Mouse (Mus musculus) midbrain, embryonic 10.5 days (tissue): ENCODE measurements around the gene Nepn. TPM values are rescaled to one million over a fixed set of nuclear protein-coding genes. Genes with fewer than 3 reads are reported as not detected.
A peak's percentile ranks its signal among the peaks of the same experiment; 100 is the strongest.
"Not testable (repeated sequence)": the region's sequence is repeated elsewhere in the genome, so short reads cannot be mapped to it uniquely, and the experiment has no call there.

Experiments
- DNase-seq: peaks from one replicate; pipeline ENCODE4 v3.0.0-alpha.2; 2017; ENCODE audit warnings: low spot score
- H3K27ac ChIP-seq: fragments of 300-500 bp; sonication (generic); replicated peaks from 2 replicates; pipeline ENCODE4 v1.5.1; 2016; ENCODE audit warnings: mild to moderate bottlenecking
- H3K27me3 ChIP-seq: fragments of 300-500 bp; sonication (generic); 2 replicates; pipeline ENCODE4 v1.6.1; 2016; ENCODE audit warnings: low read depth, mild to moderate bottlenecking; ENCODE audit not compliant: poor library complexity, severe bottlenecking
- H3K36me3 ChIP-seq: fragments of 300-500 bp; sonication (generic); 2 replicates; pipeline ENCODE4 v1.6.1; 2016; ENCODE audit warnings: mild to moderate bottlenecking, moderate library complexity
- H3K4me1 ChIP-seq: fragments of 300-500 bp; sonication (generic); 2 replicates; pipeline ENCODE4 v1.6.1; 2016
- H3K4me3 ChIP-seq: fragments of 300-500 bp; sonication (generic); 2 replicates; pipeline ENCODE4 v1.5.1; 2016; ENCODE audit warnings: mild to moderate bottlenecking, moderate library complexity
- H3K9me3 ChIP-seq: fragments of 300-500 bp; sonication (generic); replicated peaks from 2 replicates; pipeline ENCODE4 v1.6.1; 2016; ENCODE audit warnings: mild to moderate bottlenecking
- WGBS: fragments of 180-500 bp; shearing (Covaris S2); methylation state at CpG from one replicate; pipeline ENCODE4 v1.1.7; 2016; 5-methylcytosine and 5-hydroxymethylcytosine counted together
- polyA plus RNA-seq: library from polyadenylated mRNA; unstranded; fragments of >200 nt; fragmentation: Nextera tagmentation; extraction: Ambion mirVana; gene quantifications from 2 replicates; pipeline ENCODE4 v1.2.1, GENCODE M21; 2016

Nepn gene
- polyA plus RNA-seq: not detected in 2 replicates

- no peak within 1 kb of the TSS for H3K27ac ChIP-seq
- DNase-seq: no peak
- 83% methylated on average over 5 of the region's 5 CpGs for WGBS
Observed at GRCm38 (mm10) chr10:52388922-52389430, at the start of gene Nepn. Gene Nepn (plus strand): TSS chr10:52388972.

DNA sequence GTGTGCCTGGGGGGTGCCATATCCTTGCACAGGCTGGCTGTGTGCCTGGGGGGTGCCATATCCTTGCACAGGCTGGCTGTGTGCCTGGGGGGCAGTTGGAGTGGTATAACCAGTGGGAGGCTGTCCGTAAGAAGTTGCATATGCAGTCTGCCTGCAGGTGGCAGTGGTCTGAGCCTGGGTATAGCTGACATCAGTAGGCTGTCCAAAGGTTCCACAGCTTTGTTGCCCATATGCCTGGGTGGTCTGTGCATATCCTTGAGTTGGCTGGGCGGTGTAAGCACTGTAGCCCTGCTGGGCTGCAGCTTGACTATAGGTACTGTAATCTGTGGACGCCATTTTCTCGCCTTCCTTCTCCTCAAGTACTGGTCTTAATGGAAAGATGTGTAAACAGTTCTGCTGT, 45.4 kb upstream of the Nepn start:
- 94% methylated on average over 4 of the region's 4 CpGs for WGBS
- not testable (repeated sequence) for H3K4me1 ChIP-seq

More at GRCm38 (mm10) chr10:52388922-52389430, at the start of gene Nepn:
- Histone ChIP-seq H3K4me1 (no peaks in the 10 kb centered on the region), H3K27me3 (no peaks in the 10 kb centered on the region), H3K4me3 (no peak within 1 kb of the TSS), H3K36me3 (no peaks in the 10 kb centered on the region), H3K9me3 (no peaks in the 10 kb centered on the region)

GRCm38 (mm10) chr10:52353184-52353583, 35.6 kb upstream of the Nepn start:
- WGBS: 79% methylated on average over 9 of the region's 9 CpGs
- Histone ChIP-seq H3K27me3 (no peaks in the 10 kb centered on the region), H3K4me3 (no peak overlapping the region), H3K27ac (no peak overlapping the region), H3K4me1 (no peaks in the 10 kb centered on the region), H3K36me3 (peaks cover 56% of the 10 kb centered on the region), H3K9me3 (no peaks in the 10 kb centered on the region)
- no peak for DNase-seq

More for the DNA sequence above, 45.4 kb upstream of the Nepn start:
- peaks cover 76% of the 10 kb centered on the region for H3K36me3 ChIP-seq
- H3K4me3 ChIP-seq, H3K27me3 ChIP-seq, DNase-seq, H3K27ac ChIP-seq, H3K9me3 ChIP-seq: not testable (repeated sequence)

DNA sequence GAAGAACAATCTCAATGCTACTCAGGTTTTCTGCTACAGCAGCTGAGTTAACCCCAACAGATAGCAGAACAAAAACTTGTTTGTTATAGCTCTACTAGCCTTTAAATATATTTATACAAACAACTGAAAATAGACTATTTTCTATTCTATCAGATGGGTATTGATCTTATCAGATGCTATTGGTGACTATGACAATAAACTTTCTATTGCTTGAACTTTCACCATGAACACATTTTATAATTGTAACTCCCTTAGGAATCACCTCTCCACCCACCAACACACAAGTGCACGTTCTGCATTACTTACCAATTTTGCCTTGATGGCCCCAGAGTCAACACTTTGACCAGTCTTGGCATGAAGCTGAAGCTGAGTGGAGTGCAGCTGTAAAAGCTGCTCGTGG, 30.3 kb upstream of the Nepn start, which contains the start of gene Gm26741:
Gene Gm26741, plus strand, starts transcription at position 301 of the 400 bp plus-strand sequence.
- Histone ChIP-seq H3K27me3 (no peaks in the 10 kb centered on the region), H3K4me3 (no peak within 1 kb of the TSS), H3K9me3 (no peaks in the 10 kb centered on the region), H3K36me3 (peaks cover 18% of the 10 kb centered on the region), H3K4me1 (no peaks in the 10 kb centered on the region), H3K27ac (no peak within 1 kb of the TSS)
- no peak for DNase-seq
- WGBS: 90% methylated on average over 2 of the region's 2 CpGs

GRCm38 (mm10) chr10:52360241-52360735, 28.5 kb upstream of the Nepn start:
- Histone ChIP-seq H3K27ac (no peak overlapping the region), H3K4me3 (no peak overlapping the region), H3K36me3 (peaks cover 17% of the 10 kb centered on the region), H3K27me3 (no peaks in the 10 kb centered on the region), H3K4me1 (no peaks in the 10 kb centered on the region), H3K9me3 (no peaks in the 10 kb centered on the region)
- WGBS: 93% methylated on average over 4 of the region's 4 CpGs
- no peak for DNase-seq

GRCm38 (mm10) chr10:52360862-52361609, 27.7 kb upstream of the Nepn start:
- Histone ChIP-seq H3K27me3 (no peaks in the 10 kb centered on the region), H3K4me1 (no peaks in the 10 kb centered on the region), H3K27ac (no peak overlapping the region), H3K4me3 (no peak overlapping the region), H3K9me3 (no peaks in the 10 kb centered on the region), H3K36me3 (peaks cover 12% of the 10 kb centered on the region)
- DNase-seq: no peak
- 89% methylated on average over 9 of the region's 9 CpGs for WGBS

DNA sequence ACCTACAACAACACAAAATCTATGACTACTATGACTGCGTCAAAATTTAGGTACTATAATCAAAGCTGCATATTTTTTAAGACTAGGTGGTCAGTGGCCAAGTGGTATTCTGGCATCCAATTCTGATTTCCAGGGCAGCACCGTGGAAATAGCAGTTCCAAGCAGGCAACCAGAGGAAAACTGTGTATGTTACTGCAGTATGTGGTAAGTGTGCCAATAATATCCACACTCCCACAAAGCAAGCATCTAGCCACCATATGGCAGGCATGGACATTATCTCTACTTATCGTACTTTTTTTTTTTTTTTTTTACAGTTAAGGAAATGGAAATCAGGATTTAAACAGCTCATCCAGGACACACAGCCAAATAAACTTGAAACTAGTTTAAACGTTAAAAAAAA, 20.4 kb upstream of the Nepn start:
- H3K9me3 ChIP-seq: no peaks in the 10 kb centered on the region
- no peaks in the 10 kb centered on the region for H3K36me3 ChIP-seq
- H3K27ac ChIP-seq: no peak overlapping the region
- no peaks in the 10 kb centered on the region for H3K27me3 ChIP-seq
- DNase-seq: no peak
- 95% methylated on average over 4 of the region's 4 CpGs for WGBS
- H3K4me1 ChIP-seq: no peaks in the 10 kb centered on the region
- H3K4me3 ChIP-seq: no peak overlapping the region

DNA sequence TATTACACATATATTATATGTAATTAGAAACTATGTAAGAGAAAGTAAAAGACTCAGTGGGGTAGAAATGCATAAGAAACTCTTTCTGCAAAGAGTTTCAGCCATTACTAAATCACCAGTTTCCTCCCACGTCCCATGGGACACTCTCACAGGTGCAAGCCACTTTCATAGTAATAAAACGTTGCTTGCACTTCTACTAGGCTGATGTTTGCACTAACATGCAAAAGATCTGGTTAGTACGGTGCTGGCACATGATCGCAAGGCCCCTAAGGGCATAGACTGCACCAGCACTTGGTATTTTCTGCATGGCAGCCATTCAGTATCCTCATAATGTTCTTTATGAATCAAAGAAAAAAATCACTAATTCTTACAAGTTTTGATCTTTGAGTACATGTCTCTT, 14.9 kb upstream of the Nepn start:
- no peaks in the 10 kb centered on the region for H3K4me1 ChIP-seq
- 88% methylated on average over 4 of the region's 4 CpGs for WGBS
- no peaks in the 10 kb centered on the region for H3K27me3 ChIP-seq

DNA sequence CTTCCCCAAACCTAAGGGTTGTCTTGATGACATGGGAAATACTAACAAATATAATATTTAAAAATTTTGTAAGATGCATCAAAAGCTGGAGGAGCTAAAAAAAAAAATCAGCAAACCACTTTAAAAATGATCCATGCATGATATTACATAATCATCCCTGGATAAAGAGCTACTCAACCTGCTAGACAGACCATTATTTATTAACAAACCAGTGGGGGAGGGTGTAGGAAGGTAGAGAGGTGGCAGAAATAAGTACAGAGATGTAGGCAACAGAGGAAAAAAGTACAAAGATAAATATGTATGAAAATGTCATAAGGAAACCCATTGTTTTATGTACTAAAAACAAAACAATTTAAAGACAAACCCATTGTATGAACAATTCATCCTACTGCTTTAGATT, 14.1 kb upstream of the Nepn start:
- no peaks in the 10 kb centered on the region for H3K27me3 ChIP-seq
- H3K4me1 ChIP-seq: peaks cover 6% of the 10 kb centered on the region
- DNase-seq: no peak
- no peaks in the 10 kb centered on the region for H3K9me3 ChIP-seq
- no peak overlapping the region for H3K27ac ChIP-seq
- no peaks in the 10 kb centered on the region for H3K36me3 ChIP-seq
- no peak overlapping the region for H3K4me3 ChIP-seq

More for the DNA sequence above, 14.9 kb upstream of the Nepn start:
- H3K36me3 ChIP-seq: no peaks in the 10 kb centered on the region
- no peak overlapping the region for H3K27ac ChIP-seq
- no peak overlapping the region for H3K4me3 ChIP-seq
- DNase-seq: no peak
- no peaks in the 10 kb centered on the region for H3K9me3 ChIP-seq

- 89% methylated on average over 2 of the region's 2 CpGs for WGBS
- H3K27ac ChIP-seq: no peak overlapping the region
- no peaks in the 10 kb centered on the region for H3K36me3 ChIP-seq
- no peaks in the 10 kb centered on the region for H3K27me3 ChIP-seq
- peaks cover 22% of the 10 kb centered on the region for H3K4me1 ChIP-seq
- no peak for DNase-seq
- H3K4me3 ChIP-seq: no peak overlapping the region
- no peaks in the 10 kb centered on the region for H3K9me3 ChIP-seq
Observed at GRCm38 (mm10) chr10:52376422-52376821, 12.3 kb upstream of the Nepn start.

- no peak overlapping the region for H3K4me3 ChIP-seq
- peaks cover 27% of the 10 kb centered on the region for H3K4me1 ChIP-seq
- H3K27me3 ChIP-seq: no peaks in the 10 kb centered on the region
- no peaks in the 10 kb centered on the region for H3K9me3 ChIP-seq
- DNase-seq: no peak
- 96% methylated on average over 2 of the region's 2 CpGs for WGBS
- H3K36me3 ChIP-seq: no peaks in the 10 kb centered on the region
- H3K27ac ChIP-seq: no peak overlapping the region
Observed at GRCm38 (mm10) chr10:52377813-52378212, 11.0 kb upstream of the Nepn start.

- peaks cover 29% of the 10 kb centered on the region for H3K4me1 ChIP-seq
- peak overlapping the region; percentile 88 for H3K4me3 ChIP-seq
- no peaks in the 10 kb centered on the region for H3K36me3 ChIP-seq
- under 1% methylated on average over 19 of the region's 19 CpGs for WGBS
- H3K27ac ChIP-seq: peak overlapping the region; percentile 95
- no peaks in the 10 kb centered on the region for H3K9me3 ChIP-seq
- DNase-seq: no peak
- no peaks in the 10 kb centered on the region for H3K27me3 ChIP-seq
Observed at GRCm38 (mm10) chr10:52381321-52381801, 7.4 kb upstream of the Nepn start.
